Mouse (Mus musculus) ES-E14 (cell line): ENCODE results near the gene Sdhaf4.

ENCODE experiments used
- CHD2 ChIP-seq: IDR thresholded peaks from 2 replicates; pipeline ENCODE4 v1.6.1; 2014; ENCODE audit warnings: mild to moderate bottlenecking, low read depth, low read length, inconsistent platforms
- HCFC1 ChIP-seq: IDR thresholded peaks from 2 replicates; pipeline ENCODE4 v1.6.1; 2012; ENCODE audit warnings: low read length, inconsistent platforms, borderline replicate concordance; ENCODE audit not compliant: insufficient read depth
- MAFK ChIP-seq: IDR thresholded peaks from 2 replicates; pipeline ENCODE4 v1.6.1; 2014; ENCODE audit warnings: mild to moderate bottlenecking, low read depth, low read length, inconsistent platforms; ENCODE audit not compliant: insufficient read depth
- ZC3H11A ChIP-seq: IDR thresholded peaks from 2 replicates; pipeline ENCODE4 v1.6.1; 2012; ENCODE audit warnings: low read depth, mild to moderate bottlenecking, inconsistent platforms, low read length, borderline replicate concordance
- ZNF384 ChIP-seq: IDR thresholded peaks from 2 replicates; pipeline ENCODE4 v1.6.1; 2012; ENCODE audit warnings: low read depth, low read length, inconsistent platforms

DNA sequence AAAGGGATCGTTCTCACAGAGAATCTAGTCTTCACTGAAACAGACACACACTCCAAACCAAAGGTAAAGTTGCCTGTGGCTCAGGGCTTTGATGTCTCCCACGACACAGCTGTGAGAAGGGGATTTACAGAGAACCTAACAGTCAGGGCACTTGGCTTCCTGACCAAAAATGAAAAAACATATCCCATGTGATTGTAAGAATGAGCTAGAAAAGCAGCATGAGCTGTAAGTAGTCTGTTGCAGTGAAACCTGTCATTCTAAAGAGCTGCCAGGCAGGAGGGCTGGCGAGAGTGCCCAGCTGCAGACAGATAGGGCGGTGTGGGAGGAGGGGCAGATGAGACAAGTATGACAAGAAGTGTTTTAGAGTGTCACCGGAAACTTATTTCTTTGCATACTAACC is 40.2 kb upstream of the Sdhaf4 start:
- TF ChIP-seq CHD2: no peak
- TF ChIP-seq ZC3H11A: no peak
- no peak for TF ChIP-seq HCFC1
- TF ChIP-seq ZNF384: no peak
- TF ChIP-seq MAFK: no peak
